Mouse (Mus musculus) brain, adult 10 weeks (tissue): ENCODE measurements around the gene Vmn2r51. TPM values are rescaled to one million over a fixed set of nuclear protein-coding genes. Genes with fewer than 3 reads are reported as not detected.

Experiments
- polyA plus RNA-seq: library from polyadenylated mRNA; stranded (reverse); fragments of 350-450 nt; fragmentation: Illumina TruSeq; extraction: RNeasy Lipid Tissue Mini Kit (QIAGEN cat#74804); gene quantifications from one replicate; pipeline ENCODE4 v1.2.3, GENCODE M21; 2015; ENCODE audit warnings: low read depth, low replicate concordance

Vmn2r51 gene
- not detected for polyA plus RNA-seq

GRCm38 (mm10) chr7:10105641-10106040 is at the start of gene Vmn2r51:
Gene Vmn2r51 (minus strand): TSS chr7:10105741.

GRCm38 (mm10) chr7:10053196-10053595 is 52.3 kb downstream of the Vmn2r51 start, which contains the start of gene Vmn2r50:
Gene Vmn2r50 (minus strand): TSS chr7:10053296.

Other genes starting within 250 kb of the Vmn2r51 start
- gene Vmn2r48, start 152.2 kb downstream of the Vmn2r51 start, polyA plus RNA-seq, result not detected
- not detected for gene Vmn2r49, start 113.5 kb downstream of the Vmn2r51 start, polyA plus RNA-seq
- not detected for gene Vmn2r50, start 52.4 kb downstream of the Vmn2r51 start, polyA plus RNA-seq
- not detected for gene Vmn2r52, start 70.8 kb upstream of the Vmn2r51 start, polyA plus RNA-seq
- gene Vmn1r66, start 172.3 kb upstream of the Vmn2r51 start, polyA plus RNA-seq, result not detected